Mouse (Mus musculus) layer of hippocampus, adult 6 months (tissue): ENCODE data around the gene Tmod1. TPM values are rescaled to one million over a fixed set of nuclear protein-coding genes. Genes with fewer than 3 reads are reported as not detected.

ENCODE experiments used
- long read RNA-seq, 2 experiments: library from polyadenylated mRNA; unstranded; transcript quantifications; one replicate each; pipeline ENCODE4 v2.0.0; 2019 to 2020
- polyA plus RNA-seq: library from polyadenylated mRNA; unstranded; fragments of <200 nt; fragmentation: Nextera tagmentation; gene quantifications from 2 replicates; pipeline ENCODE4 v1.2.3, GENCODE M21; 2021

The Tmod1 gene
- polyA plus RNA-seq, result 18.5 and 19.3 TPM in 2 replicates
- long read RNA-seq, experiment 1, transcript Tmod1-201 (10 exons, 3,158 nt), result major isoform, 38 of 56 reads
- long read RNA-seq, experiment 1, partial matches to known transcripts, result 11 of 56 reads
- long read RNA-seq, experiment 1, other reads (novel, unspliced or antisense), result 7 of 56 reads
- long read RNA-seq, experiment 2, transcript Tmod1-201 (10 exons, 3,158 nt), result major isoform, 197 of 225 reads
- long read RNA-seq, experiment 2, partial matches to known transcripts, result 13 of 225 reads
- long read RNA-seq, experiment 2, other reads (novel, unspliced or antisense), result 15 of 225 reads

DNA sequence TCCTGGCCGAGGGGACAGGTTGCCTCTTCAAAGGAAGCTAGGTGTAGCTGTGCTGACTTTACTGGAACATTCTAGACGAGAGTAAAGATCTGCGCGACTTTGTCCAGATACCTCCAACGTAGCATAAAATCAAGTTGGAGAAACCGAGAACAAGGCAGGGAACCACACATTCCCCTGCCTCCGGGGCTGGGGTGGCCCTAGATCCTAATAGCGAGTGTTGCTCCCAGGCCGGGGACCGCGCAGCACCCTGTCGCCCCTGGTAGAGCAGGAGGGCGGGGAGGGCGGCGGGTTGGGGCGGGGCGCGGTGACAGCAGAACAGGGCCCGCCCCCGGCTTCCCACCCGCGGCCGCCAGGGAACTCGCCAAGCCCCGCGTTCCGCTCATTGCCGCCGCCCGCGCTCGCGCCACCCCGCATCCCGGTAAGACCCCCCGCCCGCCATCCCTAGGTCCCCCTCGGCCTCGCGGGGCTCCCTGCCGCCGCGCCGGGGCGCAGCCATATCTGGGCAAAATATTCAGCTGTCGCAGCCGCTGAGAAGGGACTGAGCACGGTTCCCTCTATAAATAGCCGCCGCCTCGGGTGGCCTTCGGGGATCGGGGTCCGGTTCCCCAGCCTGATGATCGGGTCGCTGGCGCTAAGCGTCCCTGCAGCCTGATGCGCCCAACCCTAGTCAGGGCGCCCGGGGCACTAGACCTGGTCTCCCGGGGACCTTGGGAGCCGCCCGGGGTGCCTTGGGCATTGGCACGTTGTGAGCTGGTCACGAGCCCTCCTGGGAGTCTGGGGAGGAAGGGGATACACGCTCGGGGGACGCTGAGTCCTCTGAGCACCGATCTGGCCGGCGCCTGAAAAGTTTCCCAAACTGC, at the start of gene Tmod1:
TSS of gene Tmod1 (plus strand) at position 44 of the 860 bp plus-strand sequence.

GRCm38 (mm10) chr4:46138287-46139222, 99.8 kb downstream of the Tmod1 start, which contains the start of the genes Ncbp1 and Tstd2:
Gene Ncbp1 (plus strand): TSS chr4:46138613.
Gene Tstd2 (minus strand): TSS chr4:46138694.

Other genes with a start within 250 kb of the Tmod1 start
- gene Aldh1b1, start 239.9 kb upstream of the Tmod1 start, polyA plus RNA-seq, result 8.6 and 9.8 TPM in 2 replicates
- gene Igfbpl1, start 212.0 kb upstream of the Tmod1 start, polyA plus RNA-seq, result 1.0 and 1.4 TPM in 2 replicates
- 0.06 TPM in 1 of 2 replicates, not detected in the other for gene Stra6l, start 190.3 kb upstream of the Tmod1 start, polyA plus RNA-seq
- gene Ccdc180, start 148.6 kb upstream of the Tmod1 start, polyA plus RNA-seq, result 0.39 and 0.87 TPM in 2 replicates
- gene Tdrd7, start 73.6 kb upstream of the Tmod1 start, polyA plus RNA-seq, result 12.2 and 14.7 TPM in 2 replicates
- 26.5 and 30.6 TPM in 2 replicates for gene Ncbp1, start 99.7 kb downstream of the Tmod1 start, polyA plus RNA-seq
- gene Tstd2, start 99.8 kb downstream of the Tmod1 start, polyA plus RNA-seq, result 7.3 and 7.9 TPM in 2 replicates
- 26.1 and 26.5 TPM in 2 replicates for gene Xpa, start 157.4 kb downstream of the Tmod1 start, polyA plus RNA-seq